Mouse (Mus musculus) thymus, adult 2 months (tissue): Measurements from ENCODE around the gene Rbm39.

Experiments used
- CTCF ChIP-seq: fragments of 200-500 bp; IDR thresholded peaks from 2 replicates; pipeline ENCODE4 v1.5.1; 2012; ENCODE audit warnings: mild to moderate bottlenecking, control low read depth, low read length, moderate library complexity, borderline replicate concordance; ENCODE audit not compliant: control insufficient read depth, poor library complexity, insufficient read depth; ENCODE audit errors: extremely low read depth
- POLR2A ChIP-seq: fragments of 200-500 bp; IDR thresholded peaks from 2 replicates; pipeline ENCODE4 v1.6.1; 2012; ENCODE audit warnings: mild to moderate bottlenecking, low read length, control low read depth, moderate library complexity; ENCODE audit not compliant: control insufficient read depth, poor library complexity, insufficient read depth; ENCODE audit errors: extremely low read depth

GRCm38 (mm10) chr2:156191540-156191939 is 11.5 kb upstream of the Rbm39 start:
- no peak for TF ChIP-seq CTCF
- TF ChIP-seq POLR2A = no peak
